Mouse (Mus musculus) c-Kit-positive CD71-positive TER-119-negative erythroid progenitor cells, embryonic 14.5 days (primary cell): ENCODE measurements at regions not wholly inside any gene's neighbourhood (a gene's known extent, or its start where the extent isn't known, plus 50 kb on each side); places are given as distances from the start of the nearest gene placed in this dataset.

Source experiments
- DNase-seq: peaks from one replicate; pipeline ENCODE4 v3.0.0-alpha.2; 2013; ENCODE audit warnings: low read depth

DNA sequence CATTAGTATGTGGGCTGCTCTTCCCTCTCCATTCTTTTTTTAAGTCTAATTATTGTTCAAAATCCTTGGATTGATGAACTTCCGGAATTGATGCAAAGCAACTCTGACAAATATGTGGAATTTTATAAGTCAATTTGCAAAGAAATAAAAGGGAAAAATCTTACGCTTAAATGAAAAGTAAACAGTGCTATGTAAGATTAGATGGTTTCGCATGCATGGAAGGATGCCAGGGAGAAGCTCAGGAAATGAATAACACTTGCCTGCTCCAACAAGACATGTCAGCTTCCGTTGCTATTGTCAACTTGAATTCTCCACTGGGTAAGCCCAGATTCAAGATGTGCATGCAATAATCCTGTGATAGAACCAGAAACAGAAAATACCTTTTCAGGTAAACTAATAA lies 357.2 kb upstream of the Actbl2 start:
- no peak for DNase-seq

DNA sequence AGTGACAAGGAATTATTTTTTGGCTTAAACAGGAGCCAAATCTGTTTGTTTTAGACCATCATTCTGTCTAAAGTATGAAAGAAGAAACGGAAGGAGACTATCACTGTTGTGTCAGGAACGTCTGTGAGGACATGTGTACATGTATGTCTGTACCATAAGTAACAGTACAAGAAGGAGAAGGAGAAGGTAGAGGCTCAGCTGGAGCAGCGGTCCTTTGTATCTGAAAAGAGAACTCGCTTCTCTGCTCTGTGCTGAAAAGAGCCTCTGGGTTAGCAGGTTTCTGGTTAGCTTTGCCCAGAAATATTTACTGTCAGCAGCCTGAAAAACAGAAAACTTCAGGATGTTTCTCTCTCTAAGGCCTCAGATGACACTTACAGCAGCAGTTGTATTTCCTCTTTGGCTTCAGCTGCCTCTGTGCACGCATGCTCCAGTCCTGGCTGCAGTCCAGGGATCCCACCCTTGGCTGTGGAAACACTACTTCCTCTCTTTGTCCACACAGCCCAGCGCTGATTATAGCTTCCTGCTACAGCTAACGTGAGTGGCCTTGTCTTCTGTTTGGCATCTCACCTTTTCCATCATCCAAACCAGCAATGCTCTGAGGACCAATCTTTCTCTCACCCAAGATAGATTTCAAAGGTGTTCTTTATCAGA lies 351.7 kb upstream of the Actbl2 start:
- no peak for DNase-seq

DNA sequence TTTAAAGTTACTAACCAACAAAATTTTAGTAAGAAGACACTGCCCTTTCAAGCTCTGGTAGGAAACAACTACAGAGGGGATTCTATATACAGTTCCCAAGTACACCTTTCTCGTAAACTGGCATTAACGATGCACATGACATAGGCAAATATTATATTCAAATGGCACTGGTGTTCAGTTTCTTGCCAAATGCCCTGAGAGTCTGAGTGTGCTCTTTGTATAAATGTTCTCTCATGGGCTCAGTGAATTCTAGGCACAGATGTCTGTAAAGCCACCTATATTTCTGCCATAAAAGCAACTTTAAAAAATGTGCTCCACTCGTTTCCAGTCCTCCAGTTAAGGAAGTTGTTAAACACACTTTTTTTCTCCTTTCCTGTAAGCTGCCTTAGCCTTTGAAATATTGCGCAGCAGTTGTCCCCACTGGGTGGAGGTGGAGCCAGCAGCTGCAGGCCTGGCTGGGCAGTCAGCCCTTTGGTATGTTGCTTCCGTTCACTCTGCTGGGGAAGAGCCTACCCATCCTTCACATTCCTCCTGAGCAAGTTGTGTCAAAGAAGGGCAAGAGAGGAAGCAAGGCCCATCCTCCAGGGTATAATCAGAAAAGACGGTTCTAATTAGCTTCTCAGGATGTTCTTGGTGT lies 347.4 kb upstream of the Actbl2 start:
- DNase-seq: no peak

DNA sequence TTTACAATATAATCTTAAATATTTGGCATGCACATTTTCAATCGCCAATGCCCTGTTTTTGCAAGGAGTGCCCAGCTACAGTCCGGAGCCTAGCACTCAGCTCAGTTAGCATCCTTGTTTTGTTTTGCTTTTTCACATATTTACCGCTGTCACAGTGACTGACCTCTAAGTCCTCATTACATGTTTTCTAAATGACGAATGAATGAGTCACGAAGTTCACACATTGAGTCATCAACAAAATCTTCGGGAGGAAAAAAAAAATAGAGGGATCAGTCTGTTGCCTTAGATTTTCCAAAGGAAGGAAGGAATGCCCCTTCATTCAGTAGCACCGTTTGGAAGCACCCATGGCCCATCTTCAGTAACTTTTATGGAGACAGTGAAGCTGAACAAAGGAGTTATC lies 342.9 kb upstream of the Actbl2 start:
- DNase-seq: no peak

DNA sequence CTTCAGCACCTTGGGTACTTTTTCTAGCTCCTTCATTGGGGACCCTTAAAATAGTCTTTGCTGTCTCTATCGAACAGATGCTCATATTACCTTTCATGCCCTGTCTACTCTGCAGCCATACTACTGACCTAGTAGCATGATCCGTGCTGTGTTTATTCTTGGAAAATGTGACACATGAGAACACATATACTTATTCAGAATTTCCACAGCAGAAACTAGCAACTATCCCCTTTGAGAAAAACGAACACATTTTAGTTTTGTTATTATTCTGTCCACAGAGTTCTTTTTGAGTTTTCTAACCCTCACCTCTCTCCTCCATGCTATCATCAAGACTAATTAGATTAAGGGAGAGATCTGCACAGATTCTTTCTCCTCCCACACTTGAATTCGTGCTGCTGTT lies 341.6 kb upstream of the Actbl2 start:
- no peak for DNase-seq

- DNase-seq: no peak
Observed at GRCm38 (mm10) chr13:110913687-110914086, 341.1 kb upstream of the Actbl2 start.

DNA sequence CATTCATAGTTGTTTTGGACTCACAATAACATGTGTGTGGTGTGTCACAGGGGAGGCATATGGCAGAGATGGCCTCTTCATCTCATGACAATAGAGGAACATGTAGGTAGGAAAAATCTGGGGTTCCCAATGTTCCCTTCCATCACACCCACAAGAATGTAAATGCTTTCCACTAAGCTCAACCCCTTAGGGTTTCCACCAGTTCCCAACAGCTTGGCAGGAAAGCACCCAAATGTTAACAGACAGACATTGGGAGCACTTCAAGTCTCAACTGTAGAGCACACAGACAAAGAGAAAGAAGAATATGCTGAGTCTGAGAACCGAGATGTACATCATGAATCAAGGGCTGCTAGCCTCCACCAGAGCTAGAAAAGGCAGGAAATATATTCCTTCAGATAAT lies 339.7 kb upstream of the Actbl2 start:
- no peak for DNase-seq

DNA sequence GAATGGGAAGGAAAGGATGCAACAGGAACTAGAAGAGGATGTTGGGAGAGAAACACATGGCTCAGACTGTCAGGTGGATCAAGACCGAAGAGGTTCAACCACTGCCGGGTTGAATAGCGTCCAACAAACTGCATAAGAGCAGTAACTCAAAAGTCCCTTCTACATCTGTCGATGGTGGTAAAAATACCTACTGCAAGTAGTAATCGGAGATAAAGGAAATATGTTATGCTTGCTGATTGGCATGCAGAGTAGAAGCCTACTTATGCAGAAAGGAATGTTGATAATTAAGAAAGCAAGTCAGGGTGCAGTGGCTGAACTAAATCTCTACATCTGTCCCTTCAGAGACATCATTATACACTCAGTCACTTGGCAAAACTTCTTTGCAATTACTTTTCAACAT lies 330.9 kb upstream of the Actbl2 start:
- no peak for DNase-seq

- no peak for DNase-seq
Observed at GRCm38 (mm10) chr13:110924897-110925296, 329.9 kb upstream of the Actbl2 start.

DNA sequence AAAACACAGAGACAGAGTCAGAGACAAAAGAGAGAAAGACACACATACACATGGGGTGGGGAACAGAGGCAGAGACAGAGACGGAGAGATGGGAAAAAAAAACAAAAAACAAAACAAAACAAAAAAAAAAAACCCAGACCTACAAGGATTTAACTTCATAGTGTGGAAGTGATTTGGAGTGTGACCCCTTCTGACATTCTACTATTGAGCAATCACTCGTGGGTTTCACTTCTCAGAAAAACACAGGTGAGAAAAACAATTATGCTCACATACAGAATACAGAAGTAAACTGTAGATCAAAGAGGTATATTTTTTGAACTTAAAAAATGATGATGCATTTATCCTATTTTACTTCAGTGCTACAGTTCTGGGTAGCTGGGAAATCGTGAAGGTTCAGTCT lies 326.7 kb upstream of the Actbl2 start:
- DNase-seq: no peak

DNA sequence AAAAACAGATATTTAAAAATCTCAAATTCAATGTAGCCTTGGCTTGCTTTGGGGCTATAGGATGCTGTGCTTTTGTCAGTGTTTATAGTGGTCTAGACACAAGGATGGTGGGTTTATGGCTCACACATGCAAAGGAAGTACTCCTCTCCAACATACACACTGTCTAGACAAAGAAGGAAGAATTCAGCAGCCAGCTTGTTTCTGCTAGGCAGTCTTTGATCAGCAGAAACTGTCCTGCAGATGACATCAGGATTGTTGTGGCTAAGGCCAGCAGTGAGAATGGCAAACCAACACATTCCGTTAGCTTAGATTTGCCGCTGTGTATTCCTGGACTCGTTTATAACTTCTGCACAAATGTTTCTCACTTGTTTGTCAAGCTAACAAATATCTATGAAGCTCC lies 325.9 kb upstream of the Actbl2 start:
- DNase-seq: no peak

GRCm38 (mm10) chr13:110929579-110929978 lies 325.2 kb upstream of the Actbl2 start:
- DNase-seq: no peak

DNA sequence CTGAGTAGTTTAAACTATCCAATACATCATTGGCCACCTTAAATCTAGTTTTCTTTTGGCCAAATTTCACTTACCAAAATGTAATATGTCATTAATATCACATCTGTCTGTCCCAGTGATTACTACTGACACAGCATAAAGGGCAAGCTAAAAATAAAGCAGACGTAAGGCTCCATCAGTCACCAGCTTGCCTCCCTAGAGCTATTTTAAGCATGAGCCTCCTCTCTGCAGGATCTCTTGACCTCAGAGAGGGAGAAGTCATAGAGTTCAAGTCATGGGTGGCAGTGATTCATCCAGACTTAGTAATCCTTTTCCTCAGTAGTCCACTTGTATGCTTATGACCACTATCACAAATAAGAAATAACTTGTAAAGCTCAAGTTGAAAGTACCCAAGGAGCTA lies 313.2 kb upstream of the Actbl2 start:
- DNase-seq: no peak

GRCm38 (mm10) chr13:110942986-110943644 lies 311.7 kb upstream of the Actbl2 start:
- no peak for DNase-seq

- DNase-seq: no peak
Observed at GRCm38 (mm10) chr13:110944061-110944460, 310.8 kb upstream of the Actbl2 start.

DNA sequence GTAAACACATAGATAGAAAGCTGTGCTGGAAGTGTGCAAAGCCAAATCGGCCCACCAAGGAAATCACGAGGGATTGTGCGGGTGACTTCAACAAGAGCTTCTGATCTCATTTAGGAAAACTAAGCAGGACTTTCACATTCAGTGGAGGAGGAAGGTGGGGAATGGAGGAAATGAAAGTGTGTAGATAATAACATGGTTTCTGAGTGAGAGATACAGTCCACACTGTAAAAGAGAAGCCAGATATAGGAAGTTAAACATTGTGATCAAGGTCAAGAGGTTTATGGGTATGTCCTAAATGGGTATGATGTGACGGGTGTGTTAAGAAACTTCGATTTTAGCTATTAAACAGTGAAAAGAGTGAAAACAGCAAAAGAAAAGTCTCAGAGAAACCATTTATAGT lies 310.1 kb upstream of the Actbl2 start:
- no peak for DNase-seq

GRCm38 (mm10) chr13:110960212-110960611 lies 294.6 kb upstream of the Actbl2 start:
- no peak for DNase-seq

- no peak for DNase-seq
Observed at GRCm38 (mm10) chr13:110967109-110967508, 287.7 kb upstream of the Actbl2 start.

- DNase-seq: peak; percentile 27
Observed at GRCm38 (mm10) chr13:110967626-110968506, 286.9 kb upstream of the Actbl2 start.

- no peak for DNase-seq
Observed at GRCm38 (mm10) chr13:110968507-110968905, 286.3 kb upstream of the Actbl2 start.

DNA sequence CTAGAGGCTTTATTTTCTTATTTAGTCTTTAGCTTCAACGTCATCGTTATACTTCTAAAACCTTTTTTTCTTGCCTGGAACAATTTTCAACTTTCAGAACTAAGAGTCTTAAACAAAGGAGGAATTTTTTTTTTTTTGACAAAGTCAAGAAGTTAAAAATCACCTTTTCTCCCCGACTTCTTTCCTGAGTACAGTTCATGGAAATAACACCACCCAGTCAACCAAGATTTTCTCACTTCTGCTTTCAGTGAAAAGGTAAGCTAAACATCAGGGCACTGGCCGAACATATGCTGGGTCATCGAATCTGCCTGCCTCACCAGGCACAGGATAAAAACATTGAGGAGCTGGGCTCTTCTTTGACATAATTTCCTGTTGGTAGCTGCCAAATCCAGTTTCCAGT lies 277.4 kb upstream of the Actbl2 start:
- no peak for DNase-seq

DNA sequence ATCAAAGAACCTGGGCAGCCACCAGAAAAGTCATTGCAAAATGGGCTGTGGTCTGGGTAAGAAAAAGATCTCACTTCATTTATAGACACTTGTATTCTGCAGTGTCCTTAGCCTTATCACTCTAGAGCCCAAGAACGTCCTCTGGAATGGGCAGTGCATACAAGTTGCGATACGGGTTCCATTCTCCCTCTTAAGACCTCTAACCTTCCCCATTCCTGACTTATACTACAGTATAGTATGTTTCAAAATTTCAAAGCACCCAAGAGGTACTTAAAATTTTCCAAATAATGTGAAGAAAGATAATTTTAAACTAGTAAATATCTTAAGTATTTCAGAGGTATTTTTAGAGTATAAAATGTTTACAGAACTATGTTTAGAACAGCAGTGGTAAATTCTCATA lies 276.8 kb upstream of the Actbl2 start:
- DNase-seq: no peak

DNA sequence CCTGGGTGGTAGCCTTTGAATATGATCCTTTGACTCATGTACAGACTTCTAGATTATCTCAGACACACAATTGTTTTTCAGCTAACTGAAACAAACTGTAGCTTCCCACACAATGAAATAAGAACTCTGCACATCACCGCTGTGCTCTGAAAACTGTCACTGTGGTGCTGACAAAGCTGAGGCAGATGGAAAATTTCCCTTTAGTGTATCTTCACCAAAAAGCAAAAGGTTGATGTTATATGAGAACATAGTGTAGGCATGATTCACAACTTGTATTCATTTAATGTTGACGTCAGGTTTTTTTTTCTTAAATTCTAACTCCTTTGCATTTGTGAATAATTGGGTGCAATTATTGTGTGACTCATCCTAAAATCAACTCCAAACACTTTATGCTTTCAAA lies 264.1 kb upstream of the Actbl2 start:
- no peak for DNase-seq
